Mouse (Mus musculus) effector memory CD4-positive, alpha-beta T cell, adult 7 months (primary cell): ENCODE data around the gene Krtap5-5. TPM values are rescaled to one million over a fixed set of nuclear protein-coding genes. Genes with fewer than 3 reads are reported as not detected.

Experiments
- polyA plus RNA-seq: library from polyadenylated mRNA; unstranded; fragments of 100-300 nt; shearing (Covaris generic); gene quantifications from one replicate; pipeline ENCODE4 v1.2.1, GENCODE M21; 2017

Krtap5-5 gene
- not detected for polyA plus RNA-seq

GRCm38 (mm10) chr7:142229871-142230270 is at the start of gene Krtap5-5:
Krtap5-5 (minus strand) TSS chr7:142229971.

GRCm38 (mm10) chr7:142274263-142274662 is 44.5 kb upstream of the Krtap5-5 start, which contains the start of gene Gm4559:
Gm4559 (minus strand) TSS chr7:142274363.

GRCm38 (mm10) chr7:142258254-142258653 is 28.5 kb upstream of the Krtap5-5 start, which contains the start of gene Gm2431:
Gm2431 (minus strand) TSS chr7:142258354.

DNA sequence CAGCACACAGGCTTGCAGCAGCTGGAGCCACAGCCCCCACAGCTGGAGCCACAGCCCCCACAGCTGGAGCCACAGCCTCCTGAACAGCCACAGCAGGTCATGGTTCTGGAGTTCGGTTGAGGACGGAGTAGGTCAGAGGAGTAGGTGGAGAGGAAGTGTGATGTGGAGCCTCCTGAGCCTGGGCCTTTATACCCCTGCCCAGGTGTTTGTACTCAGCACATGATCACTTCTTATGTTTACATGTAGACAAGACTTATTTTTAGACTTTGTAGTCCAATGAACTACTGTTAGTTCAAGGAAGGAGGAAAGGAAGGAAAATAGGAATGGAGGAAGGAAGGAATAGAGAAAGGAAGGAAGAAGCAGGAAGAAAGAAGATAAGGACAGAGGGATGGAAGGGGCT is 11.2 kb upstream of the Krtap5-5 start, which contains the start of gene Gm40460:
TSS of gene Gm40460 (minus strand) at position 101 of the 400 bp plus-strand sequence.

GRCm38 (mm10) chr7:142211559-142211958 is 18.2 kb downstream of the Krtap5-5 start, which contains the start of gene Gm7579:
Gm7579 (plus strand) TSS chr7:142211859.

DNA sequence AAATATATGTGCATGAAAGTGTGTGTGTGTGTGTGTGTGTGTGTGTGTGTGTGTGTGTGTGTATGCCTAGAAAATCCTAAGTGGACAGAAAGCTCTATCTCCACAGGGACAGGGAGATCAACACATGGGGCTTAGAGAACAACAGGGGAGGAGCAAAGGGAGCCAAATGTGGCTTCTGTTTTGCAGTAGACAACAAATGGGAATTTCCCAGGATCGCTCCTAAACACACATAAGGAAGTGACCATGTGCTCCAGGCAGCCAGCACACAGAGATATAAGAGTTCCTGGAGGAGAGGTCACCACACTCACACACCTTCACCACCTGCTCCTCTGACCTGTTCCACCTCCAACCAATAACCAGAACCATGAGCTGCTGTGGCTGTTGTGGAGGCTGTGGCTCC is 28.7 kb downstream of the Krtap5-5 start, which contains the start of gene Krtap5-3:
TSS of gene Krtap5-3 (plus strand) at position 301 of the 400 bp plus-strand sequence.

GRCm38 (mm10) chr7:142190289-142190688 is 39.5 kb downstream of the Krtap5-5 start, which contains the start of gene Gm10153:
Gm10153 (minus strand) TSS chr7:142190389.

Other genes starting within 250 kb of the Krtap5-5 start
- 132 TPM for gene Mob2, start 168.9 kb downstream of the Krtap5-5 start, polyA plus RNA-seq
- 32.7 TPM for gene Dusp8, start 134.1 kb downstream of the Krtap5-5 start, polyA plus RNA-seq
- gene Gm45618, start 109.2 kb downstream of the Krtap5-5 start, polyA plus RNA-seq: 1.2 TPM
- not detected for gene Gm39115, start 93.9 kb downstream of the Krtap5-5 start, polyA plus RNA-seq
- gene Gm45337, start 85.4 kb downstream of the Krtap5-5 start, polyA plus RNA-seq: not detected
- not detected for gene Gm29735, start 72.9 kb downstream of the Krtap5-5 start, polyA plus RNA-seq
- not detected for gene Gm4553, start 64.2 kb downstream of the Krtap5-5 start, polyA plus RNA-seq
- gene Krtap5-2, start 54.0 kb downstream of the Krtap5-5 start, polyA plus RNA-seq: not detected
- not detected for gene Gm10153, start 39.6 kb downstream of the Krtap5-5 start, polyA plus RNA-seq
- gene Krtap5-3, start 28.6 kb downstream of the Krtap5-5 start, polyA plus RNA-seq: not detected
- gene Gm7579, start 18.1 kb downstream of the Krtap5-5 start, polyA plus RNA-seq: not detected
- gene Gm40460, start 11.1 kb upstream of the Krtap5-5 start, polyA plus RNA-seq: not detected
- not detected for gene Gm2431, start 28.4 kb upstream of the Krtap5-5 start, polyA plus RNA-seq
- not detected for gene Gm4559, start 44.4 kb upstream of the Krtap5-5 start, polyA plus RNA-seq
- gene Krtap5-1, start 67.1 kb upstream of the Krtap5-5 start, polyA plus RNA-seq: not detected
- gene Krtap5-4, start 73.6 kb upstream of the Krtap5-5 start, polyA plus RNA-seq: not detected
- gene Ifitm10, start 143.8 kb upstream of the Krtap5-5 start, polyA plus RNA-seq: 44.4 TPM
- 28.2 TPM for gene Gm49369, start 152.7 kb upstream of the Krtap5-5 start, polyA plus RNA-seq
- 419 TPM for gene Ctsd, start 158.1 kb upstream of the Krtap5-5 start, polyA plus RNA-seq
- gene Syt8, start 204.9 kb upstream of the Krtap5-5 start, polyA plus RNA-seq: not detected
- gene Tnni2, start 211.8 kb upstream of the Krtap5-5 start, polyA plus RNA-seq: not detected
- gene Lsp1, start 230.8 kb upstream of the Krtap5-5 start, polyA plus RNA-seq: 1,101 TPM